Mouse (Mus musculus) ES-Bruce4 (cell line): ENCODE data around the gene Cacng3.

ENCODE experiments used
- EP300 ChIP-seq: IDR thresholded peaks from 2 replicates; pipeline ENCODE4 v1.6.1; 2011; ENCODE audit warnings: low read depth, low read length; ENCODE audit not compliant: insufficient read depth
- POLR2A ChIP-seq: IDR thresholded peaks from one replicate; pipeline ENCODE4 v1.8.1; 2011; ENCODE audit warnings: low read length; ENCODE audit not compliant: insufficient read depth

- TF ChIP-seq POLR2A (no peak), EP300 (no peak)
Measured at GRCm38 (mm10) chr7:122633463-122633862, 36.8 kb upstream of the Cacng3 start.
